Mouse (Mus musculus) forebrain, embryonic 14.5 days (tissue): ENCODE measurements around the gene Daam1. TPM values are rescaled to one million over a fixed set of nuclear protein-coding genes. Genes with fewer than 3 reads are reported as not detected.

Experiments used
- ATAC-seq: fragments of 200-750 bp; cut with Nextera tagmentation; 2 replicates; pipeline ENCODE4 v1.8.0; 2017; ENCODE audit warnings: mild to moderate bottlenecking, moderate library complexity
- DNase-seq: peaks from one replicate; pipeline ENCODE4 v3.0.0-alpha.2; 2015; ENCODE audit warnings: low spot score
- H3K27ac ChIP-seq: fragments of 300-500 bp; sonication (generic); 2 replicates; pipeline ENCODE4 v1.5.1; 2014; ENCODE audit warnings: low read depth, mild to moderate bottlenecking, control low read depth, low read length, moderate library complexity
- H3K27me3 ChIP-seq: fragments of 300-500 bp; sonication (generic); replicated peaks from 2 replicates; pipeline ENCODE4 v1.6.1; 2014; ENCODE audit warnings: low read length, control low read depth, mixed read lengths; ENCODE audit not compliant: control insufficient read depth, insufficient read depth
- H3K36me3 ChIP-seq: fragments of 300-500 bp; sonication (generic); 2 replicates; pipeline ENCODE4 v1.6.1; 2014; ENCODE audit warnings: low read length, control low read depth; ENCODE audit not compliant: control insufficient read depth, insufficient read depth
- H3K4me1 ChIP-seq: fragments of 300-500 bp; sonication (generic); 2 replicates; pipeline ENCODE4 v1.6.1; 2014; ENCODE audit warnings: antibody characterized with exemption, low read length, control low read depth; ENCODE audit not compliant: control insufficient read depth, insufficient read depth
- H3K4me2 ChIP-seq: fragments of 300-500 bp; sonication (generic); 2 replicates; pipeline ENCODE4 v1.6.1; 2014; ENCODE audit warnings: mild to moderate bottlenecking, control low read depth, low read length
- H3K4me3 ChIP-seq: fragments of 300-500 bp; sonication (generic); 2 replicates; pipeline ENCODE4 v1.5.1; 2014; ENCODE audit warnings: low read depth, low read length, control low read depth
- H3K9ac ChIP-seq: fragments of 300-500 bp; sonication (generic); 2 replicates; pipeline ENCODE4 v1.6.1; 2014; ENCODE audit warnings: mild to moderate bottlenecking, low read length, control low read depth, moderate library complexity
- H3K9me3 ChIP-seq: fragments of 300-500 bp; sonication (generic); replicated peaks from 2 replicates; pipeline ENCODE4 v1.6.1; 2016; ENCODE audit warnings: low read length, control low read depth, mixed read lengths; ENCODE audit not compliant: control insufficient read depth
- WGBS: fragments of 180-500 bp; shearing (Covaris S2); extraction: QIAGEN DNeasy Blood & Tissue Kit; methylation state at CpG from one replicate; pipeline ENCODE4 v1.1.7; 2014; 5-methylcytosine and 5-hydroxymethylcytosine counted together
- polyA plus RNA-seq: library from polyadenylated mRNA; unstranded; fragments of >200 nt; fragmentation: Nextera tagmentation; extraction: Ambion mirVana; gene quantifications from 2 replicates; pipeline ENCODE4 v1.2.1, GENCODE M21; 2014

Daam1 gene
- polyA plus RNA-seq, 1 experiment from 2014 or later, result 29.9 TPM

GRCm38 (mm10) chr12:71875761-71876489, 45.0 kb downstream of the Daam1 start:
- Histone ChIP-seq H3K36me3 (no peaks in the 10 kb centered on the region), H3K9me3 (no peaks in the 10 kb centered on the region), H3K4me2 (no peak overlapping the region), H3K4me3 (no peak overlapping the region), H3K9ac (no peak overlapping the region), H3K4me1 (peaks cover 8% of the 10 kb centered on the region), H3K27ac (no peak overlapping the region), H3K27me3 (no peaks in the 10 kb centered on the region)
- ATAC-seq, result no peak
- 56% methylated on average over 7 of the region's 7 CpGs for WGBS
- DNase-seq, result no peak

DNA sequence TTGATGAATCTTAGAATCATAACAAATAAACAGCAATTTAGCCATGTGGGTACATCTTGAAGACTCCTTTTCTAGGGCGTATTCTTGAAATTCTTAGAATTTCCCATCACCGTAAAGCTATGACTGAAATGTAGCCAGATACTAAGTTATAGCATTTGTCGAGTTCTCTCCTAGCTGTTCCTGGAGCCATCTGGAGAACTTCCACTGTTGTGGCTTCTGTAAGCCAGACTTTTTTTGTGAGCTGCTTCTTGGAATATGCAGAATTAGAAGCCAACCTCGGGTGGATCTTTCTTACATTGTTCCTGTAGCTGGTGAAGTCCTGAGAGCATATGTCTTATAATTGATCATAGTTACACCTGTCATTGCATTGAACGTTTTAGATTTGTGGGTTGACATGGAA, 50.1 kb downstream of the Daam1 start:
- Histone ChIP-seq H3K4me3 (no peak overlapping the region), H3K9ac (no peak overlapping the region), H3K4me1 (peaks cover 11% of the 10 kb centered on the region), H3K9me3 (no peaks in the 10 kb centered on the region), H3K27ac (no peak overlapping the region), H3K27me3 (no peaks in the 10 kb centered on the region), H3K36me3 (no peaks in the 10 kb centered on the region), H3K4me2 (no peak overlapping the region)
- no peak for DNase-seq
- no peak for ATAC-seq
- 85% methylated on average over 5 of the region's 5 CpGs for WGBS

DNA sequence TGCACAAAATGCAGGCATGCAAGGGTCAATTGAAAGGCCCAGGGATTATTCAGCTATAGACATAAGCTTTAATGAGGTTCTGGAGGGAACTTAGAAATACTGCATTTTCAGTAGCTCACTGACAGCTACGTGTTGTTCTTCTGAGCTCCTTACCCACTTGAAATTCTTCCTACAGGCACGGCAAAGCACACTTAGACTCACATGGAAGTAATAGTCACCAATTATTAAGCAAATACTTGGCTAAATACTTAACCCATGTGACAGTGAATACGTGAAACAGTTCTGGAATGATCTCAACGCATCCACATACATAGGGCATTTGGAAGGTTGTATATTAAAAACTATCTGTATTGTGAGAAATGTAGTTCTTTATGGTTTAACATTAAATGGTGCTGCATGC, 50.6 kb downstream of the Daam1 start:
- no peak overlapping the region for H3K4me2 ChIP-seq
- H3K4me3 ChIP-seq, result no peak overlapping the region
- H3K9me3 ChIP-seq, result no peaks in the 10 kb centered on the region
- WGBS, result 65% methylated on average over 4 of the region's 4 CpGs
- no peak for ATAC-seq
- H3K27ac ChIP-seq, result no peak overlapping the region
- H3K9ac ChIP-seq, result no peak overlapping the region
- no peaks in the 10 kb centered on the region for H3K36me3 ChIP-seq
- H3K27me3 ChIP-seq, result no peaks in the 10 kb centered on the region
- peaks cover 11% of the 10 kb centered on the region for H3K4me1 ChIP-seq
- no peak for DNase-seq

DNA sequence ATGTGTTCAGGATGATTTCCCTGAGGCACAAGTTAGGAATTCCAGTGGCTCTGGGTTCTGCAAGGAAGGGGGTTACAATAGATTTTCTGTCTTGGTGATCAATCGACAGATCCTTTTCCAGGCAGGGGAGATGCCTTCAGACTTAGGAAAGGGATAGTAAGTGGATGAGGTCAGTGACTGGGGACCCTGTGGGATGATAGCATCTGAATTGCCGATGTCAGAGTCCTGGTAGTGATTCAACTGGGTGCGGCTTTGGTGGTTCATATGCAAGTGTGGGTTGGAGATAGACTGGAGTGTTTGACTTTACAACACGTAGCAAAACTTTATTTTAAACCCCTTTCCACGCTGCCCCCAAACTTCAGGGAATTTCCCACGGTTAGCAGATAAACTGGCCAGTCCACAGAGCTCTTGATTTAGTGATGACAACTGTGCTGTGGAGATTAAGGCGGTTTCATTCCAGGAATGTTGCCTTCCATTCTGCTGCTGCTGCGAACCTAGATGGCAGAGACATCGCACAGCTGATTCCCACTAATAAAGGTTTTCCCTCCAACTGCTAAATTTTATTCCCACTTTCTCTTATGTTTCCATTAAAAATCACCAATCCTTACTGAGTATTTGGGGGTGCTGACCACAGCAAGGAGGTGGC, 52.3 kb downstream of the Daam1 start:
- H3K4me3 ChIP-seq, result no peak overlapping the region
- H3K9me3 ChIP-seq, result no peaks in the 10 kb centered on the region
- 91% methylated on average over 9 of the region's 9 CpGs for WGBS
- H3K4me1 ChIP-seq, result peaks cover 7% of the 10 kb centered on the region; the same call in 1 of the 2 replicates
- H3K27ac ChIP-seq, result no peak overlapping the region
- H3K9ac ChIP-seq, result no peak overlapping the region
- H3K4me2 ChIP-seq, result no peak overlapping the region
- H3K36me3 ChIP-seq, result no peaks in the 10 kb centered on the region
- H3K27me3 ChIP-seq, result no peaks in the 10 kb centered on the region
- ATAC-seq (no peak), DNase-seq (no peak)

- DNase-seq (no peak), ATAC-seq (no peak)
- no peak overlapping the region for H3K4me3 ChIP-seq
- no peaks in the 10 kb centered on the region for H3K9me3 ChIP-seq
- H3K36me3 ChIP-seq, result no peaks in the 10 kb centered on the region
- no peak overlapping the region for H3K9ac ChIP-seq
- no peak overlapping the region for H3K27ac ChIP-seq
- peaks cover 4% of the 10 kb centered on the region; the same call in 1 of the 2 replicates for H3K4me1 ChIP-seq
- H3K4me2 ChIP-seq, result no peak overlapping the region
- 76% methylated on average over 2 of the region's 2 CpGs for WGBS
- H3K27me3 ChIP-seq, result no peaks in the 10 kb centered on the region
These were observed 54.3 kb downstream of the Daam1 start for GRCm38 (mm10) chr12:71885170-71885574.

- no peaks in the 10 kb centered on the region for H3K9me3 ChIP-seq
- no peaks in the 10 kb centered on the region for H3K27me3 ChIP-seq
- H3K4me3 ChIP-seq, result no peak overlapping the region
- H3K27ac ChIP-seq, result no peak overlapping the region
- H3K9ac ChIP-seq, result no peak overlapping the region
- 91% methylated on average over 4 of the region's 4 CpGs for WGBS
- no peak for ATAC-seq
- H3K36me3 ChIP-seq, result no peaks in the 10 kb centered on the region
- no peak for DNase-seq
- H3K4me2 ChIP-seq, result no peak overlapping the region
- 0 out of 2 replicates have a peak, but pooled peaks cover 2% of the 10 kb centered on the region for H3K4me1 ChIP-seq
These were observed 54.8 kb downstream of the Daam1 start for GRCm38 (mm10) chr12:71885717-71886116.

DNA sequence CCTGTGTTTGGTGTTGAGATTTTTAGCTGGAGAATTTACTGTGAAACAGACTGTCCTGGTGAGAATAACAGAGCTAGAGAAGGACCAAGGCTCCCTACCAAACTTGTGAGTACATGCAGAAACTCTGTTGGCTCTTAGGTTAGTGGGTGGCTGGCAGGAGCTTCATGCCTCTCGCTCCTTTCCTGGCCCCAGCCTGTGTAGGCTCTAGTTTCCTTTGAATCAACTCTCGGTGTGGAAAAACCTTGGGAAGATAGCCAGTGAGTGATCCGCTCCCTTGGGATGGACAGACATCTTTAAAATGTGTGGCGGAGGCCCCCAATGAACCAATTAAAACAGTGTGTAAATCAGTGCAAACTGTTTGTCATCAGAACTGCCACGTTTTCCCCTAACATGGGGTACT, 55.5 kb downstream of the Daam1 start:
- 0 out of 2 replicates have a peak, but pooled peaks cover under 1% of the 10 kb centered on the region for H3K4me1 ChIP-seq
- no peaks in the 10 kb centered on the region for H3K27me3 ChIP-seq
- H3K36me3 ChIP-seq, result no peaks in the 10 kb centered on the region
- no peak overlapping the region for H3K4me3 ChIP-seq
- no peaks in the 10 kb centered on the region for H3K9me3 ChIP-seq
- DNase-seq (no peak), ATAC-seq (no peak)
- 62% methylated on average over 5 of the region's 5 CpGs for WGBS
- no peak overlapping the region for H3K27ac ChIP-seq
- H3K4me2 ChIP-seq, result no peak overlapping the region
- no peak overlapping the region for H3K9ac ChIP-seq

- DNase-seq, result no peak
- no peak for ATAC-seq
- Histone ChIP-seq H3K36me3 (no peaks in the 10 kb centered on the region), H3K9me3 (no peaks in the 10 kb centered on the region), H3K27me3 (no peaks in the 10 kb centered on the region), H3K4me3 (no peak overlapping the region), H3K4me1 (no peaks in the 10 kb centered on the region), H3K27ac (no peak overlapping the region), H3K9ac (no peak overlapping the region), H3K4me2 (no peak overlapping the region)
- WGBS, result 91% methylated on average over 2 of the region's 2 CpGs
These were observed 56.1 kb downstream of the Daam1 start for GRCm38 (mm10) chr12:71886941-71887340.

DNA sequence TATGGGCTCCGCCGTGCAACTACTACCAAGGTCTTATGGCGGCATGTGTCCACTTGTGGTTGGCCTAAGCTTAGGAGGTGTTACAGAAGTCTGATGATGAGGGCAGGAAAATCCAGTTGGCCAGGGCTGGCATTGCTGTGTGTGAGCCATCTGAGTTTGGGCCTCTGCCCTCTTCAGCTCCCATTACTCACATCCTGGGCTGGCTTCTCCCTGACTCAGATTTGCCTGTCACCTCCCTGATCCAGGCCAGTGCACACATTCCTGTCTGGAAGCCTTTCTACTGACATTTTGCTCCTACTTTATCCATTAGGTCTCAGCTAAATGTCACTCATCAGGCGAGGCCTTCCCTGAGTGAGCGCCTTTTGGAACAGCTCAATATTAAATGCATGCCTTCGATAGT, 57.5 kb downstream of the Daam1 start:
- H3K9ac ChIP-seq, result no peak overlapping the region
- H3K4me2 ChIP-seq, result no peak overlapping the region
- ATAC-seq (no peak), DNase-seq (no peak)
- H3K4me3 ChIP-seq, result no peak overlapping the region
- H3K36me3 ChIP-seq, result no peaks in the 10 kb centered on the region
- 94% methylated on average over 6 of the region's 6 CpGs for WGBS
- no peaks in the 10 kb centered on the region for H3K9me3 ChIP-seq
- H3K27me3 ChIP-seq, result no peaks in the 10 kb centered on the region
- H3K27ac ChIP-seq, result no peak overlapping the region
- H3K4me1 ChIP-seq, result no peaks in the 10 kb centered on the region
